Mouse (Mus musculus): ENCODE measurements around the gene Laptm5.

DNA sequence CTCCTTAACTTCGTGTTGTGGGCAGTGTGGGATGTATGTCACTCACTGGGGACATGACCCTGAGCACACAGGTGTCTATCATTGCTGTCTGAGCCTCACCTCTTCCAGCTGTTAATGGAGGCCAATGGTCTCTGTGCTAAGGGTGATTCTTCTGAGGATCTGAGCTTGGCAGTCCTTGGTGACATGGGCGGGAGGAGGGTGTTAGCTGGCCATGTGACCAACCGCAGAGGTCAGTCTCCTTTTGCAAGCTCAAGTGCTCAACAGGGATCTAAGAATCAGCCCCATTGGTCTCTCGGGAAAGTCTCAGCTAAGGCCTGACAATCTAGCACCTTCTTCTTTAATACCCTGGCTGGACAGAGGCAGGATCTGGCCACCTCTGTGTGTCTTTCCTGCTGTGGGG, 4.6 kb downstream of the Laptm5 start:
- TF ChIP-seq CTCF (IDR thresholded peaks at IDR 0.05; ENCODE audit: extremely low read depth, insufficient read depth, low read length) (no peak), POLR2A (IDR thresholded peaks at IDR 0.05; ENCODE audit: extremely low read depth, insufficient read depth, low read length) (no peak)
